Mouse (Mus musculus): Measurements from ENCODE around the gene Zfp46.

DNA sequence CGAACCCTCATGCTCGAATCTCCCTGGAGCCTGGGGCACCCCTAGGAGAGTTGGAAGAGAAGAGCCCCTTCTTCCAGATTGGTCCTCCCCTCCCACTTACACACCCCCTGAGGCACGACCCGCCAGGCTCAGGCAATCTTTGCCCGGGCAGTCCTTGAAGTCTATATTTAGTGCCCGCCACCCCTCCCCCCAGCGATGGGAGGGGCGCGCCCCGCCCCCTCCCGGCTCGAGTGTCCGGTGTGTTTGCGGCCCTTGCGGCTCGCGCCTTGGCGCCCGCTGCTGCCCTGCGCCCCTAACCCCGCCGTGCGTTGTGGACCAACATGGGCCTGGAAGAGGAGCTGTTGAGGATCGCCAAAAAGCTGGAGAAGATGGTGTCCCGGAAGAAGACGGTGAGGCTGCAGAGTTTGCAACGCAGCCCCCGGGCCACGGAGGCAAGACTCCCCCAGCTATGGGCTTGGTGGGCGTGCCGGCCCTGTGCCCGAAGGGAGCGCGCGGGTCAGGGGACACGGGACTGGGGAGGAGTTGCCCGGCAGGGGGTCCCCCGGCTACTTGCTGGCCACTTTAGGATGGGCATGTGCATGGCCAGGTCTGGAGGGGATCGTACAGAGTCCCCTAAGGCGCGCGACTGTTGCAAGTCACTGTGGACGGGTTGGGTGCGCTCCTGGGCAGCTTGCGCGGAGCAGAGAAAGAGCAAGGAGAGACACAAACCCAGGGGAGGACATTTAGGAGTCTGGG is 36.6 kb upstream of the Zfp46 start, which contains the start of gene Tcea3:
- TF ChIP-seq POLR2A (IDR thresholded peaks at IDR 0.05; ENCODE audit: control insufficient read depth, extremely low read depth, insufficient read depth, low read length, poor library complexity) (no peak), CTCF (IDR thresholded peaks at IDR 0.05; ENCODE audit: borderline replicate concordance, control insufficient read depth, extremely low read depth, insufficient read depth, low read length, poor library complexity) (no peak)
